Mouse (Mus musculus) embryo, embryonic 11.5 days (tissue): ENCODE measurements around the gene Vps26a.

Experiments
- DNase-seq: peaks from one replicate; pipeline ENCODE4 v3.0.0-alpha.2; 2012; ENCODE audit warnings: low read depth, low spot score

Gene Vps26a

DNA sequence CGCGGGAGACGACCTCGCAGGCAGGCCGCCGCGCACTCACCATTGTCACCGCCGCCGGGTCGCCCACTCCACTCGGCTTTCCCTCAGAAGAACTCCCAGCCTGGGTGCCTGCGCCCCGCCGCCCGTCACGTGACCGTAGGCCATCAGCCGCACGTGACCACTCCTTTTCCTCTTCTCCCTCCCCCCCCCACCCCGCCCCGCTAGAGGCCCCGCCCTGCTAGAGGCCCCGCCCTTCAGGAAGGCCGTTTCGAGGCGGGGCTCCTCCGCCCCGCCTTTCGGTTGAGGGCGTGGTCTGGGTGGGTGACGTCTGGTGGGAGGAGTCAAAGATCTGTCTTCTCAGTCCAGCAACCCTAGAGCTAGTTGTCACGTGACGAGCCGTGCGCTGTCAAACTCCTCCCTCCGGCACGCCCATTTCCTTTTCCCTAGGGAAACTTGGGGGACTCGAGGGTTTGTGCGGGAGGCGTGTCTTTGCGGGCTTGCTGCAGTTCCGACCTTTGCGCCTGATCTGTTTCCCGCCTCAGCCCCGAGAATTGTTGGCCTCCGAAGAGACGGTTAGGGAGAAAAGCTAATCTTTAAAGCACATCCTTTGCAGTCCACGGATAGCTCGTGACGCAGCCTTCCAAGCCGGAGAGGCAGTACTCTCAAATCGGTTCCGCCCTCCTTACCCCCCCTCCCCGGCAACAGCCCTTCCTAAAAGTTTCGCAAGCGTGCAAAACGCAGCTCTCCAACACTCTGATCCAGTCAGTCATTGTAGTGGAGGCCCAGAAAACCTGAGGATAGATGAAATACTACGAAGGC lies at the start of gene Vps26a:
Gene Vps26a (minus strand): TSS at position 188 of the 798 bp plus-strand sequence.
- DNase-seq: peak; percentile 99

DNA sequence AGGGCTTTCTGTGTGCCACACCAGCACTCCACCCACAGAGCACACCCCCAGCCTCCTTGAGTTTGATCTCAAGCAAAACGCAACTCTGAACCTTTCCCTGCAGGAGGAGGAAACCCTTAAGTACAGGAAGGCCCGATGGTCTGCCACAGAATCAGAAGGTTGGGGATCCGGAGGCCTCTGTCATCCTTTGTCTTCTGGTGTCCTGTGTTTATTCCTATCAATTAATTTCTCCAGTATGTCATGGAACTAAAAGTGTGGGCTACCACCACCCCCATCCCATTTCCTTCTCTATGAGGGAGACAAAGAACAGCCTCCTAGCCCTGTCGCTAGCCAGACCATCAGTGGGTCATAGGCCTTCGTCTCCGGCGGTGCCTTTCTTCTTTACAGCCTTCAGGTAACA lies 47.9 kb upstream of the Vps26a start:
- no peak for DNase-seq

DNA sequence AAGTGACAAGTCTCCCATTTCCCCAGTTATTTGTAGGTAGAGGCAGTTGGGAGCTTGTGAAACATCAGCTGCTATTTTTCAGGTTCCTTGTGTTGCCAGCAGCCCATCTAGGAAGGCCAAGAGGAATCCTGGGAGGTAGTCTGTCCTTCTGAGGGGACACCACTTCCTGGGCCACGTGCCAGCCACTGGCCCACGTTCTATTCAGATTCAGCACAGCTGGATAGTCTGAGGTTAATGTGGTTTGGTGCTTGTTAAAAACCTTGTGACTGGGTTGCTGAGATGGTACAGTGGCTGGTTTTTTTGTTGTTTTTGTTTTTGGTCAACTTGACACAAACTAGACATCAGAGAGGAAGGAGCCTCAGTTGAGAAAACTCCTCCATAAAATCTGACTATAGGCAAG lies 46.2 kb upstream of the Vps26a start:
- DNase-seq: no peak

DNA sequence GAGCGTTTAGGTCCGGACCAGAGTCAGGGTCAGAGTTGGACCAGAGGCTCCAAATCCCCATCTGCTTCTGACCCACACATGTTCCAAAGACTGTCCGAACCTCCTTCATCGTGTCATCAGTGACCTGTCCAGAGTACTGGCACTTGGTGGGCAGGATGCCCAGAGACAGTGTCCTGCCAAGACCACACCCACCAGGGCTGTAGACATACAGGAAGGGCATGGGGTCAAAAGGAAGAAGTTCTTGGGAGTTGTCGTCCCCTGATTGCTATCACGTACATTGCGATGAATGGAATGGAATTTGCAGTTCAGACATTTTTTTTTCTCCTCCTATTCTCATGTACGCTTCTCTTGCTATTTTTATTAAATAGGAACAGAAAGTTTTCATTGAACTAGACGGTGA lies 43.6 kb upstream of the Vps26a start:
- no peak for DNase-seq

DNA sequence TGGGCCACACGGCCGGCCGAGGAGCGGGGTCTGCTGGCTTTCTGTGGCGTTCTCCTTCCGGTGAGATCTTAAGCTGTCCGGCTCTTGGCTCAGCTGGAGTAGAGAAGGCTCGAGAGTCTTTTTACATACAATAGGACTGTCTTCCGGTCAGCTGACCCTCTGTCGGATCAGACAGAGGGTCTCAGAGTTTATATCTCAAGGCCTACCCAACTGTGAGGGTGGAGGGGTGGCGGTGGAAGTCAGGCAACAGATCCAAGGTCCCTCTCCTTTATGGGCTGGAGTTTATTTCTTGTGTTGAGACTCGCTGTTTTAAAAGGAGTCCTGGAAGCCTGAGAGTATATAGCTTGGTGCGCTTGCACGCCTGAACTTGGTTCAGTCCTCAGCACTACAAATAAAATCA lies 40.7 kb upstream of the Vps26a start, which contains the start of gene Srgn:
Gene Srgn (minus strand): TSS at position 101 of the 400 bp plus-strand sequence.
- no peak for DNase-seq

DNA sequence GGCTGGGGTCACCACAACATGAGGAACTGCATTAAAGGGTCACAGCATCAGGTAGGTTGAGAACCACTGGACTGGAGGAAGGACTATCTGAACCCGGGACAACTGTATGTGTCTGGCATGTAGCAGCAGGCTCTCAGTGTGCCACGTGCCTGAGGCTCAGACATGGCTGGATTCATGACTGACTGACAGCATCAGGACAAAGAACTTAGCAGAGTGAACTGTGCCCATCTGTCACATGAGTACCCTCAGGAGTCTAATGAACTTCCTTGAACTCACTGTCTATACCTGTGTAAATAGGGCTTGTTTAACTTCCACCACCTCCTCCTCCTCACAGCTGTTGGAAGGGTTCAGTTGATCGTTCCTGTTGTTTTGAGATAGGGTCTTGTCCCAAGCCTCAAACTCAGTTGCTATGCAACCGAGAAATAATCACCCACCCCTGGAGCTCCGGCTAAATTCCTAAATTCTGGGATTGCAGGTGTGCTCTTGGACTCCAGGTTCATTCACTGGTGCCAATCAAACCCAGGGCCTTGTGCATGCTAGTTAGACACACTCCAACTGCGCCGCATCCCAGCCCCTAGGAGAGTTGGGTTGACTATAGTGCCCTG lies 35.8 kb upstream of the Vps26a start:
- DNase-seq: no peak

DNA sequence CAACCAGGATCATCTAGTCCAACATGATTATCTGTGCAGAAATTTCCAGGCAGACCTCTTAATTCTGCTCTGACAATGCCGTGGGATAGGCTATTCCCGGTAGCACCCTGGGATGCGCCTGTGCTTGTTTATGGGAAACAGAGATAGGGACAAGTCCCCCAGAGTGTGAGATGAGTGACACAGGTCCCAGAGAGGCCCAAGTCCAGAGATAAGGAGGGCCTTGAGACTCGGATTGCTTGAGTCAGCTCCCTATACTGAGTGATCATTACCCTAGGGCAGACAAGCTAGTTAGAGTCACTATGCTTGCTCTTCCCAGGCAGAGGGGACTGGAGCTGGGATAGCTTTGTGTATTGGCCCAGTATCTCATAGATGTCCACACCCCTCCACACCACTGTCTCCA lies 35.2 kb upstream of the Vps26a start:
- DNase-seq: no peak

DNA sequence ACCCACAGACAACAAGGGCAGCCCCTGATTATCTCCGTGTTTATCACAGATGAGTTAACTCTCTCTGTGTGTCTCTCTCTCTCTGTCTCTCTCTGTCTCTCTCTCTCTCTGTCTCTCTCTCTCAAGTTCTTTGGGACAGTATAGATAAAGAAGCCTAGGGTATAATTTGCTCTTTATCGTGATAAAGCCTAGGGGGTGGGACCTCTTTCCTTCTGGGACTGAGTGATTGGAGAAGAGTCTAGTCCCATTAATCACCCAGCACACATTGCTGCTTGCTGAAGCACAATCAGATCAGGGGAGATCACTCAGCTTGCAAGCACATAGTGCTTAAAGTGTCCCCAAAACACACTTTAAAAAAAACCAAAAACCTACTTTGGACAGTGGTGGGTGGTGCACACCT lies 34.3 kb upstream of the Vps26a start:
- no peak for DNase-seq

DNA sequence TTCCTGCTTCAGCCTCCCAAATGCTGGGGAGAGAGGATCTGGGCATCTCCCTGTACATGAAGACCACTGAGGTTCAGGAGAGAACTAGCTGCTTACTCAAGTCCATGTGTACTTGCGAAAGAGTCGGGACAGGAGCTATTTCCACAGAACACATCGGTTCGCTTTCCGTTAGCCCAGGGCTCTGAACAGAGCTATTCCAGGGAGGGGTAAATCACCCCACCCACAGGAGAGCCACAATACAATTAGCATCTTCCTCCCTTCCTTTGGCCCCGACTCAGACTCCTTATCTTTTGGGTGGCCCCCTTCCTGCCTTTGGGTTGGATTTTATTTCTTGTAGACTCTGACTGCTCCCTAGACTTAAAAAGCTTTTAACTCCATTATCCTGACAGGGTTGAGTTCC lies 30.9 kb upstream of the Vps26a start:
- no peak for DNase-seq

DNA sequence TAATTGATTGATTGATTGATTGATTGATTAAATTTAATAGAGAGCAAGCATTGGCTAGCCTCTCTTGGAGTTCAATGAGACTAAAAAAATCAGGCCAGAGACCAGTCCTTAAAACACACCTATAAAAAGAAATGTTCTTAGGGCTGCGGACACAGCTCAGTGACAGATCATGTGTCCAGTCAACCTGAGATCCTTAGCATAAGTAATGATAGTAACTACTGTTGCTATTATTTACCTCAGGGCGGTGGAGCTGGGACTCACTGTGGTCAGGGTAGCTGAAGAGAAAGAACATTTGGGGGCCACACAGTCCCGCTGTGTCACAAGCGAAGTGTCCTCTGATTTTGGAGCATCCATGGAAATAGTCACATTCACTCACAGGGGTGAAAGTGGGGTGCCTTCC lies 26.2 kb upstream of the Vps26a start:
- DNase-seq: no peak

DNA sequence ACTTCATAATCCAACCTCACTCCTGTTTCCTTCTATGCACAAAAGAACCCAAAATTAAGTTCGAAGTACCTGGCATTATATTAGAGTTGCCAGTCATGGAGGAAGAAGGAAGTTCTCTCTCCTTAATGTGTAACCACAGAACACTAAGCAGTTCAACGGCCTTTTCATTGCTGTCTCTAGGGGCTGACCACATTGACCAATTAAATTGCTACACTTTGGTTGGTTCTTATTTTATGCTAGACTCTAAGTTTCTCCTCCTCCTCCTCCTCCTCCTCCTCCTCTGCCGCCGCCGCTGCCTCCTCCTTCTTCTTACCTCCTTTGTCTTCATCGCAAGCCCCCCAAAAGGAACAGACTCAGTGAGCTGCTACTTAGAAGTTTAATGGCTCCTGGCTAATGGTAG lies 24.9 kb upstream of the Vps26a start:
- no peak for DNase-seq

DNA sequence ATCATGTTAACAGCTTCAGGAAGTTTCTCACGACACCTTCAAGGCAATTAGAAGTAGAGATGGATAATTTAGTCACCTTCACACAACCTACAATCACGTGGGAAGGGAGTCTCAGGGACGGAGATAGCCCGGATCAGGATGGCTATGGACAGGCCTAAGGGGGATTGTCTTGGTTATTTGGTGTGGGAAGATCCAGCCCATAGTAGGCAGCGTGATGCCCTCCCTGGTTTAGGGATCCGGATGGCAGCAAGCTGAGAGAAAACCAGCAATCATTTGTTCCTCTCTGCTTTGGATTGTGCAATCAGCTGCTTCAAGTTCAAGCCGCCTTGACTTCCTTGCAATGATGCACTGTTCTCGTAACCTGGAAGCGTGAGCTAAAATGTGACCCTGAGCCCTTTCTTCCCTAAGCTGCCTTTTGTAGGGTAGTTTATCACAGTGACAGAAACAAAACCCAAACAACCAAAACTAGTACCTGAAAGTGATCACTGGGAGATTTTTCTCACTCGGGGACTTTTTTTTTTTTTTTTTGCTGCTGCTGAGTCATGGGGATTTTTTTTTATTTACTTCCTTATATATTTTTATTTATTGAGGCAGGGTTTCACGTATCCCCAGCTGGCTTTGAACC lies 22.5 kb upstream of the Vps26a start:
- DNase-seq: no peak

DNA sequence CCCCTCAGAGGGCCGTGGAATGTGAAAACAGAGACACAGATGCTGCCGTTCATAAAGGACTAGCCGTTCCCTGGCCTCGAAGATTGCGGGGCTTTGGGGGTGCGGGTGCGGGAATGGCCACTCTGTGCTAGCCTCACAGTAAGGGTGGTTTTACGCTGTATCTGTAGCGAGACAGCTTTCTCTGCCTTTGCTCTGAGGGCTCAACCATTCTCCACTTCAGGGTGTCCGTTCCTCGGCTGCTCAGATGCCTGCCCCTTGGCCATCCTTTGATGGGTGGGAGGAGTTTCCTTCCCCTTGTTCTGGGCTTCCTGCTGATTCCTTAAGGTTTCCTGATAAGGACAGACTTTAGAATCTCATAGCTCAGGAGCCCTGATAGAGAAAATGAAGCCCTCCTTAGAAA lies 21.9 kb upstream of the Vps26a start:
- DNase-seq: no peak

DNA sequence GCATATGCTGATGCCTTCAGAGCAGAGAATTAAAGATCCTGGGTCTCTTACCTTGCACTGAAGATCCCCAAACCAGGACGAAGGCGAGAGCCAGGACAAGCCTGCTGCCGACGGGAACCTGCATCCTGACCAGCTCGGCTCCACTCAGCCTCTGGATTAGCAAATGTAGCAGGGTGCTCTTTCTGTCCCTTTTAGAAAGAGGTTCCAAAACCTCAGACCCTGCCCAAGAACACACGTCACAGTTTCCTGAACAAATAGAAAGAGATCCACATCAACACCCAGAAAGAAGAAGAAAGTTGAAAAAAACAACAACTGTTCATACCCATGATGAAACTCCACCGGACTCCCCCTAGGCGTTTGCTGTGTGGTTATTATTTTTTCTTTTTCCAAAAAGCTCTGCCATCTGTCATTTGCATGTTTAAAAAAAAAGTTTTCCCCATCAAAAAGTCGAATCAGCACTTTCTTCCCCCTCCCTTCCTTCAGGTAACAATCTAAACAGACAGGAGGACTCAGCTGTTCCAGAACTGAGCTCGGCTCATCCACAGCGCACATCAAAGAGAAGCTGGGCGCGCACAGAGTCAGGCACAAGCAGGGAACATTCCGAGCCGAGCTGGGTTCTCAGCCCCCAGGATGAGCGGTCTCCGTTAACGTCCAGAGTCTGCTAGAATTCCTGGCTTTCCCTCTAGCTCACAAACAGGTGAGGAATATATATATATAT lies 21.1 kb upstream of the Vps26a start:
- no peak for DNase-seq

DNA sequence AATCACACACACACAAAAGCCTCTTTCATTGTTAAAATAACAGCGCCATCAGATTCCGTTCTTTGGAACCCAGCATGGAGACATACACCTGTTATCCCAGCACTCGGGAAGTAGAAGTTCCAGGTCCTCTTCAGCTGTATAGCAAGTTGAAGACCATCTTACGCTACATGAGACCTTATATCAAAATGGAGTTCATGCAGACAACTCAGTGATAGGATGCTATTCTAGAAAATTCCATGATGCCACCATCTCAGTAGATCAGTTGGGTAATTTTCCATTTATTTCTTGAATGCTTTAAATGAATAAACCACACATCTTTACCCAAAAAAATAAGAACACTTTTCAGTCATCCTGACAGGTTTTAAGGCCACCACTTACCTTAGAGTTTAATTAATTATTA lies 20.5 kb upstream of the Vps26a start:
- DNase-seq: no peak

DNA sequence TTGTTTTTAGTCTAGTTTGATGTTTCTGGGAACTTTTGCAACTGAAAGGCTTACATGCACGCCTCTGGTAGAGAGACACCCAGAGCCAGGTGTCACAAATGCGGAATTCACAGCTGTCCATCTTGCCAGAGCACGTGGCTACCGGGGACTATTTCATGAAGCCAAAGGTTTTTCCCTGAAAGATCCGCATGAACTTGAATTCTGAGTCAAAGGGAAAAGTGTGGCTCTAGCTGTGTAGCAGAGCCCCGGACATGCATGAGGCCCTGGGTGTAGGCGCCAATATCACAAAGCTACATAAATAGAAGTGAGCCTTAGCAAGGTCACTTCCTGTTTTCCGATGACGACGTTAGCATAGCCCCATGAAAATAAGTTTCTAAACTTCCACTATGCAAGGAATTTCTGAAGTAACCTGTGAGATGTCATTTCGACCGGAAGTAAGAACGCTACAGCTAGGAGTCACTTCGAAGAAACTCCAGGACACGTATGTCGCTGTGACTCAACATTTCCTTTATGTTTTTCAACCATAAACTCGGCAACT lies 19.5 kb upstream of the Vps26a start:
- no peak for DNase-seq

DNA sequence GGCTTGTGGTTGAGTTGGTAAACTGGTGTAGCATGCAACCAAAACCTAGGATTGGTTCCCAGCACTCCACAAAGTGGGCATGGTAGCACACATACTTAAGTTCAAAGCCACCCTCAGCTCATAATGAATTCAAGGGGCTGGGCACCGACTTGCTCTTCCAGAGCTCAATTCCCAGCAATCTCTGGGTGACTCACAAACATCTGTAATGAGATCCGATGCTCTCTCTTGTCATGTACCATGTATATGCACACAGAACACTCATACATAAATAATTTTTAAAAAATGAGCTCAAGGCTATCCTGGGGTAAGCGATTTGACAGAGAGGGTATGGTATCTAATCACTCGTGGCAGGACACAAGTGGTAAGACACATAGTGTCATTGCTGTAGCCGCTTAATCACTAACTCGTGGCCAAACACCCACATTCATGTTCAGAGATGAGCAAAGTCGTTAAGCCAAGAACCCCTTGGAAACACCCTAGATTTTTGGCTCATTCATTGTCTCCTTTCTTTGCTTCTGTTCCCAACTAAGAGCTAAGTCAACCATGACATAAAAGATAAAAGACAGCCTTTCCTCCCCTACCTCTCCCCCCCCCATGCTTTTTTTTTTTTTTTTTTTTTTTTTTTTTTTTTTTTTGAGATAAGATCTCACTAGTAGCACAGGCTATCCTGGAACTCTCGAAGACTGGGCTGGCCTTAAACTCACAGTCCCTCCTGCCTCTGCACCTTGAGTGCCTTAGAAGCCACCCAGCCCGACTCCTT lies 18.8 kb upstream of the Vps26a start:
- DNase-seq: no peak

DNA sequence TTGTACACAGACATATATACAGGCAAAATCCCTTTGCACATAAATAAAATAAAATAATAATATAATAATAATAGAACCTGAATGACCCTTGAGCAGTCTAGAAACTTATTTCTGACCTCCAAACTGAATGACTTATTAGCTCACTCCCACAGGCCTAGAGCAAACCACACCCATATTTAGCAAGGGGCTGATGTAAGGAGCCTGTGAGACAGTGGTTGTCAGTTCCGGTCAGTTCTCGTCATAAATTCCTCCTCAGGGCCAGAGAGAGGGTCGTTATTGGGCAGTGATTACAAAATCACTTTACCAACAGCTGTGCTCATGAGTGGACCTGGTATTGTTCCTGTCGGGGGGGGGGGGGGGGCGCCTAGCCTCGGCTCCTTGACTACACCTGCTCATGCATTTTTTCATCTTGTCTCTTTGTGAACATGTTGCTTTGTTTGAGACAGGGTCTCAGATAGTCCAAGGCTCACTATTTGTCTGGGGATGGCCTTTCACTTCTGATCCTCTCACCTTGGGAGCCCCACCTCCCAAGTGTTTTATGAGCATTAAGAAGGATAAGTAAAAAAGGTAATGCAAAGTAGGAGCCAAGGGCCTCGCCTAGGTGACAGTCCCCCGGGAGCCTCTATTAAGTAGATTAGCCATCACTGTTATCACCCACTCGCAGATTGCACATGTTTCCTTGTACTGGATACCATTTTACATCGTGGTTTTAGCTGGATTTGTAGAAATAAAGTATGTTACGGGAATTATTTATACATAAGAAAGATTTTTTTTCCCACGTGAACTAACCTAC lies 17.4 kb upstream of the Vps26a start:
- no peak for DNase-seq

DNA sequence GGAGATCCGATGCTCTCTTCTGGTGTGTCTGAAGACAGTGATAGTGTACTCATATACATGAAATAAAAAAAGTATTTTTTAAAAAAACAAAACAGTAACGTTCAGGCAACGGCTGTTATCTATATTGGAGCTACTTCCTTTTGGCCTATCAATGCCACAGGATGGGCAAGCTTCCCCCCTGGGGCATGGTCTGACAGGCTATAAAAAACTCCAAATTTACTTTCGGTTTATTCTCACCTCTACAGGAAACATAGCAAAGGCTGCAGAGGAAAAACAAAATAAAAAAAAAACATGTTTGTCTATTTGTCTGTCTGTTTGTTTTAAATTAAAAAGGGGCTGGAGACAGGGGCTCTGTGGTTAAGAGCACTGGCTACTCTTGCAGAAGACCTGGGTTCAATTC lies 16.7 kb upstream of the Vps26a start:
- no peak for DNase-seq

DNA sequence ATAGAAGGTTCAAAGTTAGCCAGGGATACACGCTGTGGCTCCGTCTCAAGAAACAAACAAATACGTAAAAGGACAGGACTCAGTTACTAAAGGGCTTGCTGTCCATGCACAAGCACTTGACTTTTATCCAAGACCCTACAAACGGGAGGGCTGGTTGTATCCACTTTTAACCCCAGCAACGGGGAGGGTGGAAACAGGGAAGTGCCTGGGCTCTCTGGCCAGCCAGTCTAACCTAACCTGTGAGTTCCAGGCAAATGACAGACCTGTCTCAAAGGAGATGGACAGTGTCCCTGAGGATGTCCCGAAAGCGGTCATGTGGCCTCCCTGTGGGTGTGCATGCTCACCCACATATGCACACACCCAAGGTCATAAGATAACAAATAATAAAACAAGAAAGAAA lies 15.3 kb upstream of the Vps26a start:
- no peak for DNase-seq
